Mouse (Mus musculus) hindbrain, embryonic 11.5 days (tissue): ENCODE results near the gene Ppp1cc. TPM values are rescaled to one million over a fixed set of nuclear protein-coding genes. Genes with fewer than 3 reads are reported as not detected.

Source experiments
- ATAC-seq: fragments of 200-750 bp; cut with Nextera tagmentation; 2 replicates; pipeline ENCODE4 v1.8.0; 2017; ENCODE audit warnings: mild to moderate bottlenecking, moderate TSS enrichment, moderate library complexity; ENCODE audit not compliant: low FRiP score
- DNase-seq: peaks from one replicate; pipeline ENCODE4 v3.0.0-alpha.2; 2015; ENCODE audit warnings: low spot score
- H3K27ac ChIP-seq: fragments of 300-500 bp; sonication (generic); 2 replicates; pipeline ENCODE4 v1.5.1; 2014; ENCODE audit warnings: mild to moderate bottlenecking, low read depth, low read length
- H3K27me3 ChIP-seq: fragments of 300-500 bp; sonication (generic); 2 replicates; pipeline ENCODE4 v1.6.1; 2014; ENCODE audit warnings: mild to moderate bottlenecking, low read length, moderate library complexity, mixed read lengths; ENCODE audit not compliant: control insufficient read depth, insufficient read depth
- H3K36me3 ChIP-seq: fragments of 300-500 bp; sonication (generic); 2 replicates; pipeline ENCODE4 v1.6.1; 2014; ENCODE audit warnings: mild to moderate bottlenecking, low read length, moderate library complexity, mixed read lengths; ENCODE audit not compliant: control insufficient read depth, insufficient read depth
- H3K4me1 ChIP-seq: fragments of 300-500 bp; sonication (generic); replicated peaks from 2 replicates; pipeline ENCODE4 v1.6.1; 2014; ENCODE audit warnings: low read length, mixed read lengths; ENCODE audit not compliant: control insufficient read depth, insufficient read depth
- H3K4me2 ChIP-seq: fragments of 300-500 bp; sonication (generic); replicated peaks from 2 replicates; pipeline ENCODE4 v1.6.1; 2014; ENCODE audit warnings: mild to moderate bottlenecking, low read depth, low read length
- H3K4me3 ChIP-seq: fragments of 300-500 bp; sonication (generic); 2 replicates; pipeline ENCODE4 v1.5.1; 2014; ENCODE audit warnings: low read depth, low read length
- H3K9ac ChIP-seq: fragments of 300-500 bp; sonication (generic); 2 replicates; pipeline ENCODE4 v1.6.1; 2014; ENCODE audit warnings: low read depth, low read length
- H3K9me3 ChIP-seq: fragments of 300-500 bp; sonication (generic); 2 replicates; pipeline ENCODE4 v1.6.1; 2016; ENCODE audit warnings: low read length; ENCODE audit not compliant: control insufficient read depth
- WGBS: fragments of 180-500 bp; shearing (Covaris S2); extraction: QIAGEN DNeasy Blood & Tissue Kit; methylation state at CpG from one replicate; pipeline ENCODE4 v1.1.7; 2014; 5-methylcytosine and 5-hydroxymethylcytosine counted together
- polyA plus RNA-seq: library from polyadenylated mRNA; unstranded; fragments of >200 nt; fragmentation: Nextera tagmentation; extraction: Ambion mirVana; gene quantifications from 2 replicates; pipeline ENCODE4 v1.2.1, GENCODE M21; 2014

Gene Ppp1cc
- polyA plus RNA-seq, 1 experiment from 2014 or later: 305 TPM

- no peak overlapping the region for H3K4me3 ChIP-seq
- no peak overlapping the region for H3K27ac ChIP-seq
- WGBS: 75% methylated on average over 12 of the region's 12 CpGs
- no peaks in the 10 kb centered on the region for H3K4me1 ChIP-seq
- H3K9ac ChIP-seq: no peak overlapping the region
- no peaks in the 10 kb centered on the region for H3K36me3 ChIP-seq
- no peaks in the 10 kb centered on the region for H3K27me3 ChIP-seq
- H3K9me3 ChIP-seq: no peaks in the 10 kb centered on the region
- DNase-seq: no peak
- no peak overlapping the region for H3K4me2 ChIP-seq
- ATAC-seq: no peak
Observed at GRCm38 (mm10) chr5:122191269-122192063, 33.4 kb downstream of the Ppp1cc start.

GRCm38 (mm10) chr5:122192347-122192746 lies 34.3 kb downstream of the Ppp1cc start:
- H3K4me2 ChIP-seq: no peak overlapping the region
- ATAC-seq: no peak
- DNase-seq: no peak
- H3K27me3 ChIP-seq: no peaks in the 10 kb centered on the region
- no peaks in the 10 kb centered on the region for H3K36me3 ChIP-seq
- no peak overlapping the region for H3K9ac ChIP-seq
- 55% methylated on average over 3 of the region's 4 CpGs for whole genome bisulfite sequencing
- H3K27ac ChIP-seq: no peak overlapping the region
- H3K4me1 ChIP-seq: no peaks in the 10 kb centered on the region
- H3K9me3 ChIP-seq: no peaks in the 10 kb centered on the region
- no peak overlapping the region for H3K4me3 ChIP-seq

GRCm38 (mm10) chr5:122200872-122201271 lies 42.8 kb downstream of the Ppp1cc start:
- Histone ChIP-seq H3K36me3 (no peaks in the 10 kb centered on the region), H3K4me3 (no peak overlapping the region), H3K4me2 (no peak overlapping the region), H3K9ac (no peak overlapping the region), H3K27me3 (no peaks in the 10 kb centered on the region), H3K9me3 (no peaks in the 10 kb centered on the region), H3K4me1 (no peaks in the 10 kb centered on the region), H3K27ac (no peak overlapping the region)
- WGBS: 95% methylated on average over 4 of the region's 4 CpGs
- DNase-seq: no peak
- ATAC-seq: no peak

- 89% methylated on average over 6 of the region's 6 CpGs for WGBS
- H3K4me2 ChIP-seq: no peak overlapping the region
- H3K9me3 ChIP-seq: no peaks in the 10 kb centered on the region
- H3K27ac ChIP-seq: no peak overlapping the region
- H3K4me1 ChIP-seq: no peaks in the 10 kb centered on the region
- H3K4me3 ChIP-seq: no peak overlapping the region
- no peaks in the 10 kb centered on the region for H3K36me3 ChIP-seq
- ATAC-seq: no peak
- no peak for DNase-seq
- H3K9ac ChIP-seq: no peak overlapping the region
- no peaks in the 10 kb centered on the region for H3K27me3 ChIP-seq
Observed at GRCm38 (mm10) chr5:122201904-122202303, 43.8 kb downstream of the Ppp1cc start.

- Histone ChIP-seq H3K36me3 (no peaks in the 10 kb centered on the region), H3K9ac (no peak overlapping the region), H3K27me3 (no peaks in the 10 kb centered on the region), H3K4me2 (no peak overlapping the region), H3K9me3 (no peaks in the 10 kb centered on the region), H3K4me1 (no peaks in the 10 kb centered on the region), H3K27ac (no peak overlapping the region), H3K4me3 (no peak overlapping the region)
- DNase-seq (no peak), ATAC-seq (no peak)
- WGBS: 86% methylated on average over 2 of the region's 2 CpGs
Observed at GRCm38 (mm10) chr5:122204180-122204579, 46.1 kb downstream of the Ppp1cc start.

GRCm38 (mm10) chr5:122206475-122206874 lies 48.4 kb downstream of the Ppp1cc start, which contains the start of gene Hvcn1:
Gene Hvcn1, plus strand, starts transcription at chr5:122206804.
- DNase-seq (no peak), ATAC-seq (no peak)
- no peak within 1 kb of the TSS for H3K4me3 ChIP-seq
- H3K4me1 ChIP-seq: peaks cover 4% of the 10 kb centered on the region; the same call in 1 of the 2 replicates
- no peaks in the 10 kb centered on the region for H3K36me3 ChIP-seq
- WGBS: 71% methylated on average over 4 of the region's 4 CpGs
- H3K9ac ChIP-seq: no peak within 1 kb of the TSS
- no peaks in the 10 kb centered on the region for H3K27me3 ChIP-seq
- H3K9me3 ChIP-seq: no peaks in the 10 kb centered on the region
- no peak within 1 kb of the TSS for H3K4me2 ChIP-seq
- no peak within 1 kb of the TSS for H3K27ac ChIP-seq

- H3K27me3 ChIP-seq: no peaks in the 10 kb centered on the region
- H3K4me3 ChIP-seq: no peak overlapping the region
- DNase-seq (no peak), ATAC-seq (no peak)
- H3K9me3 ChIP-seq: no peaks in the 10 kb centered on the region
- peaks cover 4% of the 10 kb centered on the region; the same call in 1 of the 2 replicates for H3K4me1 ChIP-seq
- H3K27ac ChIP-seq: no peak overlapping the region
- H3K9ac ChIP-seq: no peak overlapping the region
- no peak overlapping the region for H3K4me2 ChIP-seq
- H3K36me3 ChIP-seq: no peaks in the 10 kb centered on the region
- WGBS: 46% methylated on average over 6 of the region's 6 CpGs
Observed at GRCm38 (mm10) chr5:122208909-122209308, 50.8 kb downstream of the Ppp1cc start.

- Histone ChIP-seq H3K27ac (no peak overlapping the region), H3K4me2 (peak overlapping the region; percentile 37), H3K4me1 (peaks cover 4% of the 10 kb centered on the region; the same call in 1 of the 2 replicates), H3K36me3 (no peaks in the 10 kb centered on the region), H3K4me3 (peak overlapping the region; percentile 20; the same call in 1 of the 2 replicates), H3K9me3 (no peaks in the 10 kb centered on the region), H3K9ac (peak overlapping the region; percentile 21; the same call in 1 of the 2 replicates), H3K27me3 (no peaks in the 10 kb centered on the region)
- DNase-seq (peak; percentile 71), ATAC-seq (peak; percentile 40; the same call in 1 of the 2 replicates)
- 4% methylated on average over 21 of the region's 21 CpGs for WGBS
Observed at GRCm38 (mm10) chr5:122209591-122210368, 51.7 kb downstream of the Ppp1cc start.
